Mouse (Mus musculus): ENCODE data around the gene Ets1.

- TF ChIP-seq CTCF (IDR thresholded peaks at IDR 0.05; ENCODE audit: extremely low read depth, insufficient read depth, low read length) (no peak), POLR2A (IDR thresholded peaks at IDR 0.05; ENCODE audit: extremely low read depth, insufficient read depth, low read length) (no peak)
Observed at GRCm38 (mm10) chr9:32739988-32740387, 104.0 kb downstream of the Ets1 start.

Data from cortical plate, adult 2 months (tissue).